Mouse (Mus musculus): ENCODE data around the gene Atn1. TPM values are rescaled to one million over a fixed set of nuclear protein-coding genes. Genes with fewer than 3 reads are reported as not detected.

Atn1 gene
- polyA plus RNA-seq, 1 experiment, result 35.7 TPM

GRCm38 (mm10) chr6:124716864-124717490, 39.3 kb downstream of the Atn1 start:
- Histone ChIP-seq H3K27ac (replicated peaks; ENCODE audit: low read depth, low read length) (no peak overlapping the region), H3K4me1 (ENCODE audit: control insufficient read depth, insufficient read depth, insufficient read length, low read length) (peaks cover 9% of the 10 kb centered on the region), H3K4me3 (ENCODE audit: insufficient read depth, low read depth, low read length) (no peak overlapping the region)

- peak overlapping the region; percentile 72 for H3K4me3 ChIP-seq (ENCODE audit: insufficient read depth, low read depth, low read length)
- H3K27ac ChIP-seq (replicated peaks; ENCODE audit: low read depth, low read length), result peak overlapping the region; percentile 77
- peaks cover 9% of the 10 kb centered on the region for H3K4me1 ChIP-seq (ENCODE audit: control insufficient read depth, insufficient read depth, insufficient read length, low read length)
These were observed 43.4 kb downstream of the Atn1 start for GRCm38 (mm10) chr6:124712918-124713317.

- H3K4me3 ChIP-seq (ENCODE audit: insufficient read depth, low read depth, low read length), result peak within 1 kb of the TSS; percentile 86
- peak within 1 kb of the TSS; percentile 83 for H3K27ac ChIP-seq (replicated peaks; ENCODE audit: low read depth, low read length)
- H3K4me1 ChIP-seq (ENCODE audit: control insufficient read depth, insufficient read depth, insufficient read length, low read length), result peaks cover 9% of the 10 kb centered on the region
These were observed 44.2 kb downstream of the Atn1 start, which contains the start of the genes Emg1 and Phb2 for GRCm38 (mm10) chr6:124711824-124712782. Gene Emg1 (minus strand): TSS chr6:124712178. Gene Phb2 (plus strand): TSS chr6:124712336.

GRCm38 (mm10) chr6:124708289-124708889, 47.9 kb downstream of the Atn1 start:
- no peak overlapping the region for H3K27ac ChIP-seq (replicated peaks; ENCODE audit: low read depth, low read length)
- no peak overlapping the region for H3K4me3 ChIP-seq (ENCODE audit: insufficient read depth, low read depth, low read length)
- H3K4me1 ChIP-seq (ENCODE audit: control insufficient read depth, insufficient read depth, insufficient read length, low read length), result peaks cover 5% of the 10 kb centered on the region; the same call in 1 of the 2 replicates

- Histone ChIP-seq H3K27ac (replicated peaks; ENCODE audit: low read depth, low read length) (no peak overlapping the region), H3K4me1 (ENCODE audit: control insufficient read depth, insufficient read depth, insufficient read length, low read length) (no peaks in the 10 kb centered on the region)
These were observed 50.2 kb downstream of the Atn1 start for GRCm38 (mm10) chr6:124706061-124706627.

GRCm38 (mm10) chr6:124704417-124704816, 51.9 kb downstream of the Atn1 start:
- Histone ChIP-seq H3K27ac (replicated peaks; ENCODE audit: low read depth, low read length) (no peak overlapping the region), H3K4me3 (ENCODE audit: insufficient read depth, low read depth, low read length) (no peak overlapping the region), H3K4me1 (ENCODE audit: control insufficient read depth, insufficient read depth, insufficient read length, low read length) (no peaks in the 10 kb centered on the region)

More at GRCm38 (mm10) chr6:124706061-124706627, 50.2 kb downstream of the Atn1 start:
- H3K4me3 ChIP-seq (ENCODE audit: insufficient read depth, low read depth, low read length), result no peak overlapping the region

GRCm38 (mm10) chr6:124703789-124704188, 52.5 kb downstream of the Atn1 start:
- Histone ChIP-seq H3K4me3 (ENCODE audit: insufficient read depth, low read depth, low read length) (no peak overlapping the region), H3K4me1 (ENCODE audit: control insufficient read depth, insufficient read depth, insufficient read length, low read length) (no peaks in the 10 kb centered on the region), H3K27ac (replicated peaks; ENCODE audit: low read depth, low read length) (no peak overlapping the region)

GRCm38 (mm10) chr6:124702784-124703103, 53.6 kb downstream of the Atn1 start:
- Histone ChIP-seq H3K27ac (replicated peaks; ENCODE audit: low read depth, low read length) (no peak overlapping the region), H3K4me1 (ENCODE audit: control insufficient read depth, insufficient read depth, insufficient read length, low read length) (no peaks in the 10 kb centered on the region), H3K4me3 (ENCODE audit: insufficient read depth, low read depth, low read length) (no peak overlapping the region)

GRCm38 (mm10) chr6:124702102-124702783, 54.1 kb downstream of the Atn1 start:
- Histone ChIP-seq H3K4me1 (ENCODE audit: control insufficient read depth, insufficient read depth, insufficient read length, low read length) (no peaks in the 10 kb centered on the region), H3K27ac (replicated peaks; ENCODE audit: low read depth, low read length) (no peak overlapping the region), H3K4me3 (ENCODE audit: insufficient read depth, low read depth, low read length) (no peak overlapping the region)

- peaks cover 3% of the 10 kb centered on the region; the same call in 1 of the 2 replicates for H3K4me1 ChIP-seq (ENCODE audit: control insufficient read depth, insufficient read depth, insufficient read length, low read length)
- H3K4me3 ChIP-seq (ENCODE audit: insufficient read depth, low read depth, low read length), result no peak overlapping the region
- no peak overlapping the region for H3K27ac ChIP-seq (replicated peaks; ENCODE audit: low read depth, low read length)
These were observed 55.0 kb downstream of the Atn1 start for GRCm38 (mm10) chr6:124701338-124701737.

- H3K4me1 ChIP-seq (ENCODE audit: control insufficient read depth, insufficient read depth, insufficient read length, low read length), result peaks cover 3% of the 10 kb centered on the region; the same call in 1 of the 2 replicates
- H3K27ac ChIP-seq (replicated peaks; ENCODE audit: low read depth, low read length), result no peak overlapping the region; the same call in 1 of the 2 replicates
- H3K4me3 ChIP-seq (ENCODE audit: insufficient read depth, low read depth, low read length), result no peak overlapping the region
These were observed 56.2 kb downstream of the Atn1 start for GRCm38 (mm10) chr6:124699962-124700610.

- no peak overlapping the region for H3K4me3 ChIP-seq (ENCODE audit: insufficient read depth, low read depth, low read length)
- no peak overlapping the region for H3K27ac ChIP-seq (replicated peaks; ENCODE audit: low read depth, low read length)
- peaks cover 5% of the 10 kb centered on the region for H3K4me1 ChIP-seq (ENCODE audit: control insufficient read depth, insufficient read depth, insufficient read length, low read length)
These were observed 57.0 kb downstream of the Atn1 start for GRCm38 (mm10) chr6:124699366-124699765.

GRCm38 (mm10) chr6:124698751-124699150, 57.6 kb downstream of the Atn1 start:
- H3K4me1 ChIP-seq (ENCODE audit: control insufficient read depth, insufficient read depth, insufficient read length, low read length), result peaks cover 11% of the 10 kb centered on the region
- no peak overlapping the region for H3K27ac ChIP-seq (replicated peaks; ENCODE audit: low read depth, low read length)
- H3K4me3 ChIP-seq (ENCODE audit: insufficient read depth, low read depth, low read length), result no peak overlapping the region

Measured in brown adipose tissue, adult 24 weeks (tissue).